Mouse (Mus musculus) left cerebral cortex, postnatal 14 days (tissue): Measurements from ENCODE around the gene Utrn. TPM values are rescaled to one million over a fixed set of nuclear protein-coding genes. Genes with fewer than 3 reads are reported as not detected.

ENCODE experiments used
- DNase-seq, 2 experiments: peaks; one replicate each; pipeline ENCODE4 v3.0.0; 2021 to 2022; ENCODE audit warnings: low spot score in 2 of 2, mixed read lengths in 1 of 2
- intact Hi-C: fragments of 180-260 bp; cut with DNase I; formaldehyde crosslinking; loops from one replicate; pipeline ENCODE4 v1.15.1; 2025
- long read RNA-seq, 2 experiments: library from polyadenylated mRNA; stranded (forward); transcript quantifications; one replicate each; pipeline ENCODE4 v2.0.0; 2021
- total RNA-seq, 2 experiments: library from RNA; stranded (reverse); gene quantifications; 2 replicates each; pipeline ENCODE4 v1.2.3; 2021

Gene Utrn
- total RNA-seq = 10 to 100 TPM; 47.9 to 50.3 TPM
- long read RNA-seq, experiment 1, partial matches to known transcripts = 1 of 2 reads
- long read RNA-seq, experiment 1, other reads (novel, unspliced or antisense) = 1 of 2 reads
- long read RNA-seq, experiment 2, partial matches to known transcripts = 3 of 5 reads
- long read RNA-seq, experiment 2, other reads (novel, unspliced or antisense) = 1 of 5 reads

DNA sequence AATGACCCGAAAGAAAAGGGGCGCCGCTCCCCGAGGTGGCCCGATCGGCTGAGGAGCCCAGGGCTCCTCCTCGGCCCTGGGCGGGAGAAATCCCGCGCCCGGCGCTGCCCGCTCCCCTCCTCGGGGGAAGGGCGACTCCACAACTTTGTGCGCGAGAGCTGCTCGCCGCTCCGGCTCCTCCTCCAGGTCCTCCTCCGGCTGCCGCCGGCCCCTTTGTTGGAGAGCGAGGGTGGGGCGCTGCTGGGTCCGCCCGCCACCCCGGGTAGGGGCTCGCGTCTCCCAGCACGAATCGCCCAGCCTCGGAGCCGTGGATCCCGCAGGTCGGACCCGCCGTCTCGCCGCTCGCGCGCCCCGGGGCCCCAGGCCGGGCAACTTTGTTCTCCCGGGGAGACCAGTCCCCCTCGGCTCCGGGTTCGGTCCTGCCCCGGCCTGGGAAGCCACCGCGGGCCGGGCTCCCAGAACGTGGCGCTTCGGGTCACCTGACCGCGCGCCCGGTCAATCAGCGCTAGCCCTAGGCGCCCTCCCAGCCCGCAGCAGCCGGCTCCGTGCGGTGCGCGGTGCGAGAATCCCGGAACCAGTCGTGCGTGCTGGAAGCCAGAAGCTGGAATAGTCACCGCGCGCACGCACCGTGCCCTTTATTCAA lies at the start of gene Utrn:
TSS of gene Utrn (minus strand) at position 337 of the 643 bp plus-strand sequence.
- peak; percentile 19 to 51 for DNase-seq

DNA sequence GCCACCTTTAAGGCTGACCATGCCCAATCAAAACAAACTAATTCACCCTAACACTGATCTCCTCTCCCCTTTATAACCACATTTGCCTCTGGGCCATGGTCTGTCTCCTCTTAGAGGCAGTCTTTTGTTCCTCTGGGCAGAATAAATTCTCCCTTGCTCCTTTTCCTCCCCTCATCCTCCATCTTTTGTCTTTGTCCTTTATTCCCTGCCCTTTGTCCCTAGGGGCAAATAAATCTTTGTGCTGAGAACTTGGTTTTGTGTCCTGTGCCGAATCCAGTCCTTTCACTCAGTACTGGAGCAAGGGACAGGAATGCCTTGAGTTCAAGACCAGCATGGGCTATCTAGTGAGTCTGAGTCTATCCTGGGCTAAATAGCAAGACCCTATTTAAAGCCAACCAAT lies 48.5 kb upstream of the Utrn start:
- no peak for DNase-seq
- intact Hi-C loops = loop anchor here (5.0 kb wide), 1 partner anchor 50 kb away; the partner anchor contains the start of gene Utrn

More for the DNA sequence above, at the start of gene Utrn:
- intact Hi-C loops = loop anchor here (5.0 kb wide), 1 partner anchor 48 kb away; no protein-coding TSS in a partner anchor

- no peak for DNase-seq
- intact Hi-C loops = loop anchor here (5.0 kb wide), 1 partner anchor 49 kb away; the partner anchor contains the start of gene Utrn
These were observed 47.2 kb upstream of the Utrn start for GRCm38 (mm10) chr10:12916376-12916775.

DNA sequence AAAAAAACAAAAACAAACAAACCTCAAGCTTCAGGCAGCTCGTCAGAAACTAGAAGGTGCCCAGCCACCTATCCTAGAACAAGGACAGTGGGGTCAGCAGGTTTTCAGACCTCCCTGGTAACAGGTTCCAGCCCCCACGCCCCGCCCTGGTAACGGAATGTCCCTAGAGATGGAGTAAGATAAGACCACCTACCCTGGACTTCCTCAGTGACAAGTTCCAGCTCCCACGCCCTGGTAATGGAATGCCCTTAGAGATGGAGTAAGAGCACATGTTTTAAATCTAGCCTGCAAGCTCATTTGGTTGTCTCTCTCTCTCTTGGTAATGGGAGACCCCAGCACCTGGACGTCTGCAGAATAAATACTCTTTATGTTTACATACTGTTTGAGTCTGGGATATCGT lies 46.7 kb upstream of the Utrn start:
- intact Hi-C loops = loop anchor here (5.0 kb wide), 1 partner anchor 49 kb away; the partner anchor contains the start of gene Utrn
- no peak for DNase-seq

DNA sequence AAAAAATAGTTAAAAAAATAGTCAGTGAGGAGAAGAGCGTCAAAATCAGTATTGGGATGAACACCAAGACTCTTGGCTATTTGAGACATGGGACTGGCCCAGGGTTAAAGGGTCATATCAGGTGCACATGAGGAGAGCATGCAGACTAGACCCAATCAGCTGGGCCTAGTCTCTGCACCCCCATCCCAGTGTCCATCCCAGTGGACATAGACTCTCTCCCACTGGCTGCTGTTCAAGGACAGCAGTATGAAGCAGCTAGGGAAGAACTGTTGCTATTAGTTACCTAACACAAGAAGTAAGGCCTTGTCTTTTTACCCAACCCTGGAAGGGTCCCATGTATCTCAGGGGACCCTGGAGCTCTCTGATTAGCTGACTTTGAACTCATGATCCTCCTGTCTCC lies 45.0 kb upstream of the Utrn start:
- DNase-seq = no peak

GRCm38 (mm10) chr10:12911981-12912530 lies 42.9 kb upstream of the Utrn start:
- intact Hi-C loops = no loop called here
- DNase-seq = peak; percentile 45 to 49

More for the DNA sequence above, 45.0 kb upstream of the Utrn start:
- intact Hi-C loops = no loop called here

DNA sequence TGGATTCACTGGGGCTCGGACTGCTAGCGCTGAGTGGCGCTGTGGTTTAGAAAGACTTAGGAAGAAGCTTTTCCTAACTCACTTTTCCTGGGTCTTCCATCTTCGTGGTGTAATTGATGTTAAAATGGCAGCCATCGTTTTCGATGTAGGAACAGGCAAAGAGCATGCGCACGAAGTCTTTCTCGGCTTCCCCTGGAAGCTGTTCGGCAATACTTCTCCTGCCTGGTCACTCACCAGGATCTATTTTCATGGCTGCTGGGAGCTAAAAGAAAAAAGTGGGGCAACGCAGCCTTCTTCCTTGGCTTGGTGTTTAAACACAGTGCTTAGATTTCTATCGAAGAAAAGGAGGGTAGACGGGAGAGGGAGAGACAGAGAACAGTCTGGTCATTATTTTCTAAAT lies 42.3 kb upstream of the Utrn start:
- intact Hi-C loops = no loop called here
- DNase-seq = no peak

DNA sequence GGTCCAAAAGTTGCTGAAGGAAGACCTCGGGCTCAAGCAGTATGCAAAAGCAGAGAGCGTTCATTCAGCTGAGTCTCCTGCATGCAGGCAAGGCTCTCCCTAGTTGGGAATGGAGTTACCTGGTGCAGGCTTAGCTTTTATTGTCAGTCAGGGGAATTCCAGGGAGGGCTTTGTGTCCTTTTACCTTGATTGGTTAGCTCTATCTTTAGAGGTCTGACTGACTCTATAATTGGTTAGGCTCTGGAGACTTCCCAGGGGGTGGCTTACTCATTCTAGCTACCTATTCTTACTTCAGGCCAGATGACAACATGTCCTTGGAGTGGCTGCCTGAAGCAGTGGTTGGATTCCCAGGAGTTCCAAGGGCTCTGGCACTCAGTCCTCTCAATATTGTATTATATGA lies 40.7 kb upstream of the Utrn start:
- no peak for DNase-seq
- intact Hi-C loops = no loop called here

DNA sequence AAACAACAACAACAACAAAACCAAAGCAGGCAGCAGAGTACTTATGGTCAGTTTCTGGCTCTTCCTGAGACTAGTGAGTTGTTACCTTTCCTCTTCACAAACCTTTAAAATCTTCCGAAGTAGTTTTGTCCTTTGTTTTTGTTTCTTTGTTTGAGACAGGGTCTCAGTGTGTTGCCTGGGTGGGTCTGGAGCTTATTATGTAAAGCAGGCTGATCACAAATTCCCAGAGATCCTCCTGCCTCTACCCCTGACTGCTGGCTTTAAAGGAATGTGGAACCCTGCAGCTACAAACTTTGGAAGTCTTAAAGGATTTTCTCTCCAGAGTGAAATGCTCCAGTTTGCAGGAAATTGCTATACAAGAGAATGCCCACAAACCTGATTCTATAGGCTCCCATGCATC lies 40.0 kb upstream of the Utrn start:
- no peak for DNase-seq
- intact Hi-C loops = no loop called here

DNA sequence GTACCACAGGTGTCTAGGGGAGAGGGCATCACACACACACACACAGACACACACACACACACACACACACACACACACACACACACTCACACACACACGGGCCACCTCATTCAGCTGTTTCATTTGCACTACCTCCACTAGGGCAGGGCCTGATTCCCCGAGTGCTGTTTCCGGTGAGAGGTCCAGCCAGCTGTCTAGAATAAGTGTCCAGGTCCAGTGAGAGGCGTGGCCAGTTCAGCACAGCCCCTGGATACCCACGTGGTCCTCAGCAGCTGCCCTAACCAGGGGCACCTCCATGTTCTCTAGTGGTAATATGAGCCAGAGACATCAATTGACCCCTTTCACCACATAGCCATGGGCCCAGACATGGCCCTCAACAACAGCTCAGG lies 35.0 kb upstream of the Utrn start:
- DNase-seq = no peak
- intact Hi-C loops = no loop called here

DNA sequence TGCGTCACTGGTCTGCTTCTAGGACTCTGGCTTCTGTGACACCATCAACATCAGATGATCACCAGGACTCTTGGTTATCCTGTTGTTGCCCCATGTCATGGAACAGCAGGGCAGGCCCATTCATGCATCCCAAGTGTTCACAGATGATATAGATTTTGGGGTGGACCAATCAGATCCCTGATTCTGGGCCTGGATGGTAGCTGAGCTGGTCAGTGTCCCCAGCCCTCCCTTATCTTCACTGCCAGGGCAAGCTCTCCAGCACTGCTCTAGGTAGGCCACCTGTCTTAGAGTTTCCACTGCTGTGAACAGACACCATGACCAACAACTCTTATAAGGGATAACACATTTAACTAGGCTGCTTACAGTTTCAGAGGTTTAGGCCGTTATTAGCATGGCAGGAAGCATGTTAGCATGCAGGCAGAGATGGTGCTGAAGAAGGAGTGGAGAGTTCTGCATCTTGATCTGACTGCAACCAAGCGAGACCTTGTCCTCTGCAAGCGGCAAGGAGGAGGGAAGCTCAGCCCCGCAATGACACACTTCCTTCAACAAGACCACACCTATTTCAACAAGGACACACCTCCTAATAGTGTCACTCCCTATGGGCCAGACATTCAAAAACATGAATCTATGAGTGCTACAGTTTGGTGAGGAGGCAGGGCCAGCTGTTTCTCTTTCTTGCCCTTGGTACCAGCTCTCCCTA lies 34.4 kb upstream of the Utrn start:
- intact Hi-C loops = no loop called here
- DNase-seq = no peak

- intact Hi-C loops = no loop called here
These were observed 30.7 kb upstream of the Utrn start for GRCm38 (mm10) chr10:12899901-12900300.

DNA sequence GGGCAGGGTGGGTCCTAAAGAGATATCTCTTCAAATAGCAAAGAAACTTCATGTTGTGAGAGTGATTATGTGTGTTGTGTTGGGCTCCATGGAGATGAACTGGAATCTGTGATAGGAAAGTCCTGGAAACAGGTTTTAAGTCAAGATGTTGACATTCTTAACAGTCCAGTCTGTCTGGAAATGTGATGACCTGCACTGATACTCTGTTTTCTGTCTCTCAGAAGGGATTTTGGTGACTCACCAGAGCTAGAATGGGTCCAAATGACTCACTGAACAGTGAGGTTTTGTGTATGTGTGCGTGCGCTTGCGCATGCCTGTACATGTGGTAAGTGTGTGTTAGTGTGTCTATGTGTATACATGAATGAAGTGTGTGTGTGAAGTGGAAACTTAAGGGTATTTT lies 24.2 kb upstream of the Utrn start:
- intact Hi-C loops = no loop called here
- DNase-seq = no peak

More at GRCm38 (mm10) chr10:12899901-12900300, 30.7 kb upstream of the Utrn start:
- DNase-seq = no peak

DNA sequence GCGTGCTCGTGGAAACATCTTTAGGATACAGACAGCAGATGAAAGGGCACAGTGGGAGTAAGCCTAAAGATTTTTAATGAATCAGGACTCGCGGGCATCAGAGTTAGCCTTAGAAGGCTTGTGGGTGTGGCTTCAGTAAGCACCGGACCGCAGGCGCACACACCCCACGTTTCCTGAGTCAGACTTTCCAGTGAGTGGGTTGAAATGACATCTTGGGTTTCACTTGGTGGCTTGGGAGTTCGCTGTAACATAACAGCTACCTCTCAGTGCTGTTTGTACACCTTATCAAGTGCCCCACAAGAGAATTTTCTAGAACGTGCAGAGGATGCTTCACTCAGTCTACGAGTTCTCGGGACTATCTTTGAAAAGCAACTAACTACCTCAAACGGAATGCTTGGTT lies 19.2 kb upstream of the Utrn start:
- no peak for DNase-seq
- intact Hi-C loops = no loop called here

DNA sequence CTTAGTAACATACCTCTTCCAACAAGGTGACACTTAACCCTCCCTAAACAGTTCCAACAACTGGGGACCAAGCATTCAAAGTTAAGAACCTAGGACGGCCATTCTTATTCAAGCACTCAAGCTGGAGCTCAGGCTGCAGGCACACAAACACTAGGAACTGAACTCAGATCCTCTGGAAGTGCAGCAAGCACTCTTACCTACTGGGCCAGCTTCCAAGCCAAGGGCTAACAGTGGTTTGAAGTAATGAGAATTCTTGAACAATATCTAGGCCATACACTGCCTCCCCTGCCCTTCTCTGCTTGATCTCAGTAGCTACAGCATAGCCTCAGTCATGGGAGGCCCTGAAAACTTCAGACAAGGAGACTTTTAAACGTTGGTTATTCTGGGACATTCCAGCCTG lies 18.6 kb upstream of the Utrn start:
- intact Hi-C loops = no loop called here
- DNase-seq = no peak

DNA sequence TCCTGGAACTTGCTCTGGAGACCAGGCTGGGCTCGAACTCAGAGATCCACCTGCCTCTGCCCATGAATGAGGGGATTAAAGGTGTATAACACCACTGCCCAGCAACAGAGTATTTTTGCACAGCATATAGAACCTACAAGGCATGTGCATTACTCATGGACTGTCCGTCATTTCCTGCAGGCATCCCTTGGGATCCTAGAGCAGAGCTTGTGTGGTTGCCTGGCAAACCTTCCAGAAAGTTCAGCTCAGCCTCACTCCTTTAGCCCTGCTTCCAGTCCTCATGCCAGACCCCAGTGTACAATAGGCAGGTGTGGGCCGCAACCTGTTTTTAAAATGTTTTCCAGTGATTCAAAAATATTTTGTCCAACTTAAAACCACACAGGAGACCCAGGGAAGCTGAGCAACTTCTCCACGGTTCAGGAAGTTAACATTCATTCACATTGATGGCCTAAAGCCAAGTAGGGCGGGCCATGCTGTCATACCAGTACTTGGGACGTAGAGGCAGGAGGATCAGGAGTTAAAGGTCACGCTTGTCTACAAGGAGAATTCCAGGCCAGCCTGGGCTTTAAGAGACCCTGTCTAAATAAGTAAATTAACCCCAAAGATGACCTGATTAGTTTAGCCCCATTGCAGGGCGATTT lies 15.3 kb upstream of the Utrn start:
- DNase-seq = no peak
- intact Hi-C loops = no loop called here

DNA sequence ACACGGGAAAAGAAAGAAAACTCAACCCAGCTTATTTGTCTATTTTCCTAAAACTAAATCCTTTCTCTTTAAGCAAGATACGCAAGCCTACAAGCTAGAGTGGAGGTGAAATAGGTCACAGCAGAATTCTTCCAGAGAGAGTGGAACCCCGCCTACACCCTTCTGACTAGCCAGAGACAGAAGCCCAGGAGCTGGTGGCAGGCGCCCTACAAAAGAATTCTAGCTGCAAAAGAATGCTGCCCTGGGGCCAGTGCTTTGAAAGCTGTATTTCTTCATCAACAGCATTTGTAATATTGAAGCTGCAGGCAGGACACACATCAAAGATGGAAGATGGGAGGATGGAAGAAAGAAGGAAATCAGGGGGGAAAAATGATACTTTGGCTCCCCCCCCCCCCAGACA lies 12.7 kb upstream of the Utrn start:
- DNase-seq = no peak
- intact Hi-C loops = no loop called here

DNA sequence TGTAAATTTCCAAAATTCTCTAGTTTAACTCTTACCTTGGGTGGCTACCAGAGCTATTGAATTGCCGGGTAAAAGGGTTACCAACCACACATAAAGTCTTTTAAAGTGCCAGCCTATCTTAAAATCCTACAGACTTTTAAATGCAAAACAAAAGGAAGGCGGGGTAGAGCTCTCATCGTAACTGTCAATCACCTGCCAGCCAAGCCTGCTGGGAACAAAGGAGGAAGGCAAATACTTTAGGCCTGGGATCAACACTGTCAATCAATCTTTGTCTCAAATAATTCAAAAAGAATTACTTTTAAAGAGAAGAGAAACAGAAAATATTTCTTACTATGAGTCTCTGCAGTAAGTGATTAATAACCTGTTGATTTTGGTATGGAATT lies 10.1 kb upstream of the Utrn start:
- intact Hi-C loops = no loop called here
- no peak for DNase-seq

DNA sequence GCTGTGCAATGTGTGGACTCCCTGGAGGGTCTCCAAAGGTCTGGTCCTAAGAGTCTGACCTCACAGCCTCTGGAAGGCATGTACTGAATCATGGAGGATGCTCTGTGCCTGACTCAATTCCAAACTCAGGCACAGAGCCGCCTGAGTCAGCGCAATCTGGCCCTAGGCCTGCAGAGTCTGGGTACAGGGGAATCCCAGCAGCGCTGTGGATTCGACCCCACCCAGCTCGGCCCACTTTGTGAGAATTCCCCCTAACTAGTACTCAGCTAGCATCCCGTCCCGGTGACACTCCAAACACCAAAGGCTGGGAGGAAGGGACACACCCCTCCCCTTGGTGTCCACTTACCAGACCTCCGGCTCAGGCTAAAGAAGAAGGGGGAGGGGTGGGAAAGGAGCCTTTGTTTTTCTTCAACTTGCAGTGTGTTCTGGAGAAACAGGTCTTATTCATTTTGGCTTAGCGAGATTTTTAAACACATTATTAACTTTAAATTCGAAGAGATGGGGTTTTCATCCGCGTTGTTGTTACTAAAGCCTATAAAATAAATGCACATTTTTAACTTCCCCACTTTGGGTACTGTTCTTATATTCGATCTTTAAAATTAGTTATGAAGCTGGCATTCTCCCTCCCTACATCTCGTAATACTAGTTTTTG lies 9.6 kb upstream of the Utrn start:
- intact Hi-C loops = no loop called here
- no peak for DNase-seq
